8 mouse cellular contexts compared by ENCODE assay signal in the genomic region with DNA sequence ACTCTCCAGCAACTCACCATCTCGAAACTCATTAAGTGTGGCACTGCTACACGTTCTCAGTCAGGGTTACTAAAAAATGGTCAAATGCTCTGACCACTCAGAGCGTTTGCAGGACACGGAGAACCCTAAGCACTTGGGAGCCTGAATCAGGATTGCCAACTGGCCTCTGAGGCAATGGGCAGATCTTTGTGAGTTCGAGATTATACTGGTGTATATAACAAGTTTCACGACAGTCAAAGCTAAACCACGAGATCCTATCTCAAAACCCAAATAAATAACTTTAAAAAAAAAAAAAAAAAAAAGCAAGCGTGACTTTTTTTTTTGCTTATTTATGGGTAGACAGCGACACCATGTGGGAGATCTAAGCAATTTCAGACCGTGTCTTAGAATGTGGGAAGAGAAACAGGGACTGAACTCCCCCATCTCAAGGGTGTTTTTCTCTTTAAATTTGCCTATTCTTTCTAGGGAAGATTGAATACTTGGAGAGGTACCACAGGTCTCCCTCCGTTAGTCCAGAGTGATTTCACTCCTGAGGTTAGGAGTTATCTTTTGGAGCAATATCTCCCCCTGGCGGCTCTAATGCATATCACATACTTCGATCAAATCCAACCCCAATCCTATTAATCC. TPM values are rescaled to one million over a fixed set of nuclear protein-coding genes. Genes with fewer than 3 reads are reported as not detected.
DNase-seq lines count a peak whose midpoint lies in the region; ATAC-seq and TF ChIP-seq lines count a peak whose summit lies in the region.
"Had no signal": no experiment of that assay in that cellular context is flagged by ENCODE, and none has a peak within 500 bp of the region (broad histone marks: within the 10 kb centered on the region; RNA-seq: fewer than 3 reads in every experiment).

No protein-coding gene starts in this region.

- 4% methylated on average over 13 of the region's 13 CpGs for WGBS in heart, embryonic 11.5 days (ENCODE audit: insufficient replicate concordance)
- WGBS in kidney, postnatal 0 days: 3% methylated on average over 13 of the region's 13 CpGs

- TF ChIP-seq EP300 in CH12.LX (IDR thresholded peaks at IDR 0.05; ENCODE audit: low read length): no peak

- dilution Hi-C loops in CH12.LX (cut with MboI; ENCODE audit: extremely low pct_ligation_motif_present, extremely low pct_unique_long_range_greater_than_20kb, low sequenced_read_pairs): no loop called here

- H3K27ac ChIP-seq in CH12.LX (ENCODE audit: insufficient read depth, low read depth): peak overlapping the region; percentile 25; the same call in 1 of the 2 replicates
- H3K27ac ChIP-seq in heart, embryonic 11.5 days (ENCODE audit: low read depth, low read length): no peak overlapping the region
- H3K27ac ChIP-seq in kidney, postnatal 0 days: no peak overlapping the region

- no peaks in the 10 kb centered on the region for H3K9me3 ChIP-seq in CH12.LX (replicated peaks; ENCODE audit: low read length)
- H3K9me3 ChIP-seq in heart, embryonic 11.5 days (replicated peaks; ENCODE audit: control insufficient read depth, low read length): no peaks in the 10 kb centered on the region
- no peaks in the 10 kb centered on the region for H3K9me3 ChIP-seq in kidney, postnatal 0 days (replicated peaks; ENCODE audit: low read length)

- DNase-seq in 3T3-L1 (ENCODE audit: low read depth, low spot score) (peak; percentile 77), CH12.LX (ENCODE audit: extremely low read depth) (peak; percentile 59)
- peak; percentile 73 for DNase-seq in cerebellum, postnatal 14 days
- DNase-seq in kidney, postnatal 0 days (ENCODE audit: low spot score): peak; percentile 77
- DNase-seq in lung, postnatal 14 days: peak; percentile 71
- DNase-seq in retina, postnatal 1 day: peak; percentile 75

- no peak for TF ChIP-seq POLR2A in CH12.LX (IDR thresholded peaks at IDR 0.05; ENCODE audit: low read depth, low read length)

- peak overlapping the region; percentile 63 for H3K4me2 ChIP-seq in CH12.LX (ENCODE audit: insufficient read depth, low read depth, poor library complexity, severe bottlenecking)
- peak overlapping the region; percentile 98 for H3K4me2 ChIP-seq in heart, embryonic 11.5 days
- H3K4me2 ChIP-seq in kidney, postnatal 0 days (ENCODE audit: low read length): peak overlapping the region; percentile 85

- no peak for ATAC-seq in heart, embryonic 11.5 days (replicated peaks; ENCODE audit: insufficient number of reproducible peaks, low FRiP score, low TSS enrichment)
- ATAC-seq in kidney, postnatal 0 days (replicated peaks; ENCODE audit: low FRiP score, low read depth): no peak

- peak; percentile 73 to 94 for TF ChIP-seq CTCF in CH12.LX (conservative IDR thresholded peaks at IDR 0.05 in 1 of 2, IDR thresholded peaks at IDR 0.05 in 1 of 2; ENCODE audit: low read depth in 2 of 2, low read length in 2 of 2)
- TF ChIP-seq CTCF in kidney, postnatal 0 days (IDR thresholded peaks at IDR 0.05; ENCODE audit: low read depth): peak; percentile 81

- H3K4me3 ChIP-seq in CH12.LX (replicated peaks in 1 of 3; ENCODE audit: low read depth in 2 of 3, low read length in 2 of 3, poor library complexity in 1 of 3): peak overlapping the region; percentile 28 to 55 (median 41)
- H3K4me3 ChIP-seq in heart, embryonic 11.5 days (ENCODE audit: low read depth, low read length): peak overlapping the region; percentile 57
- H3K4me3 ChIP-seq in kidney, postnatal 0 days (replicated peaks; ENCODE audit: low read depth, low read length): peak overlapping the region; percentile 44

- in situ Hi-C loops in CH12.LX (cut with MboI; ENCODE audit: low pct_ligation_motif_present, low pct_unique_long_range_greater_than_20kb, low sequenced_read_pairs): loop anchor here (5.0 to 25.0 kb wide), 3 partner anchors 67 to 364 kb away; partner anchors contain the start of gene Ggt5

- H3K36me3 ChIP-seq in CH12.LX (replicated peaks in 1 of 2; ENCODE audit: control insufficient read depth in 1 of 2, insufficient read depth in 1 of 2, low read length in 1 of 2): no peaks in the 10 kb centered on the region
- no peaks in the 10 kb centered on the region for H3K36me3 ChIP-seq in heart, embryonic 11.5 days (ENCODE audit: control insufficient read depth, insufficient read depth, low read length)
- no peaks in the 10 kb centered on the region for H3K36me3 ChIP-seq in kidney, postnatal 0 days (ENCODE audit: insufficient read depth, low read length)

- H3K27me3 ChIP-seq in CH12.LX (replicated peaks): no peaks in the 10 kb centered on the region
- H3K27me3 ChIP-seq in heart, embryonic 11.5 days (ENCODE audit: control insufficient read depth, insufficient read depth, low read length): peaks cover 11% of the 10 kb centered on the region
- no peaks in the 10 kb centered on the region for H3K27me3 ChIP-seq in kidney, postnatal 0 days (ENCODE audit: insufficient read depth, low read length)

- TF ChIP-seq RAD21 in CH12.LX (IDR thresholded peaks at IDR 0.05; ENCODE audit: low read depth, low read length): peak; percentile 76

- H3K4me1 ChIP-seq in CH12.LX (ENCODE audit: control insufficient read depth in 1 of 2, insufficient read depth in 2 of 2): peaks cover 30 to 42% of the 10 kb centered on the region in 2 experiments
- no peaks in the 10 kb centered on the region for H3K4me1 ChIP-seq in heart, embryonic 11.5 days (ENCODE audit: control insufficient read depth, insufficient read depth, low read length)
- peaks cover 12% of the 10 kb centered on the region; the same call in 1 of the 2 replicates for H3K4me1 ChIP-seq in kidney, postnatal 0 days (replicated peaks; ENCODE audit: insufficient read depth, low read length)

- H3K9ac ChIP-seq in CH12.LX (ENCODE audit: insufficient read depth, low read depth): peak overlapping the region; percentile 41; the same call in 1 of the 2 replicates
- H3K9ac ChIP-seq in heart, embryonic 11.5 days (ENCODE audit: low read depth, low read length): peak overlapping the region; percentile 68
- peak overlapping the region; percentile 53; the same call in 1 of the 2 replicates for H3K9ac ChIP-seq in kidney, postnatal 0 days (ENCODE audit: low read depth, low read length)

- H3K79me2 ChIP-seq in CH12.LX (replicated peaks; ENCODE audit: control insufficient read depth, extremely low read depth, insufficient read depth, poor library complexity, severe bottlenecking): no peaks in the 10 kb centered on the region

TF ChIP-seq in CH12.LX, 34 proteins besides CTCF, POLR2A, EP300 and RAD21:
- TF ChIP-seq SMC3 (IDR thresholded peaks at IDR 0.05; ENCODE audit: low read depth, low read length) (peak; percentile 84), ZNF384 (IDR thresholded peaks at IDR 0.05; ENCODE audit: low read depth, low read length) (peak; percentile 100), MXI1 (IDR thresholded peaks at IDR 0.05; ENCODE audit: low read depth, low read length) (no peak), ZC3H11A (IDR thresholded peaks at IDR 0.05; ENCODE audit: low read depth, low read length) (peak; percentile 41; the same call in 1 of the 2 replicates), MAX (IDR thresholded peaks at IDR 0.05; ENCODE audit: low read length) (no peak), BHLHE40 (IDR thresholded peaks at IDR 0.05; ENCODE audit: low read depth, low read length) (peak; percentile 74), NELFE (IDR thresholded peaks at IDR 0.05; ENCODE audit: low read depth, low read length) (peak; percentile 40; the same call in 1 of the 2 replicates), SIN3A (IDR thresholded peaks at IDR 0.05; ENCODE audit: low read length) (peak; percentile 13; the same call in 1 of the 2 replicates), IRF4 (IDR thresholded peaks at IDR 0.05; ENCODE audit: low read depth, low read length) (no peak)

RNA-seq across cellular contexts. Expression of gene Gm5134, which starts 2.8 kb away (rescaled TPM):
- total RNA-seq in CH12.LX (2012; rRNA removed): 0.84 and 1.6 TPM in 2 replicates
- total RNA-seq in CH12.LX (2014; rRNA removed): 0.40 and 0.45 TPM in 2 replicates
- 0.34 and 1.0 TPM in 2 replicates for polyA plus RNA-seq in CH12.LX (2012; ENCODE audit: insufficient read length, low read depth)
- polyA plus RNA-seq in heart, embryonic 11.5 days (2014; fragmentation: Nextera tagmentation; extraction: Ambion mirVana): 0.18 TPM in 1 of 2 replicates, not detected in the other
- 0.16 TPM in 1 of 2 replicates, not detected in the other for polyA plus RNA-seq in kidney, postnatal 0 days (2015; fragmentation: Nextera tagmentation; extraction: Ambion mirVana)

RNA-seq across cellular contexts. Expression of gene Vpreb3, which starts 8.7 kb away (rescaled TPM):
- 35.6 and 51.5 TPM in 2 replicates for total RNA-seq in CH12.LX (2012; rRNA removed)
- 66.3 and 90.1 TPM in 2 replicates for total RNA-seq in CH12.LX (2014; rRNA removed)
- polyA plus RNA-seq in CH12.LX (2012; ENCODE audit: insufficient read length, low read depth): 104 and 135 TPM in 2 replicates
- 0.89 and 0.92 TPM in 2 replicates for polyA plus RNA-seq in heart, embryonic 11.5 days (2014; fragmentation: Nextera tagmentation; extraction: Ambion mirVana)
- polyA plus RNA-seq in kidney, postnatal 0 days (2015; fragmentation: Nextera tagmentation; extraction: Ambion mirVana): 0.78 and 0.97 TPM in 2 replicates
- total RNA-seq: layer of hippocampus, adult 18-20 months had no signal

RNA-seq across cellular contexts. Expression of gene Gm867, which starts 11.1 kb away (rescaled TPM):
- total RNA-seq in CH12.LX (2012; rRNA removed) (0.21 and 0.42 TPM in 2 replicates), CH12.LX (2014; rRNA removed) (not detected in 2 replicates)
- 2.6 and 3.5 TPM in 2 replicates for polyA plus RNA-seq in CH12.LX (2012; ENCODE audit: insufficient read length, low read depth)
- polyA plus RNA-seq in heart, embryonic 11.5 days (2014; fragmentation: Nextera tagmentation; extraction: Ambion mirVana): 2.3 and 2.8 TPM in 2 replicates
- polyA plus RNA-seq in kidney, postnatal 0 days (2015; fragmentation: Nextera tagmentation; extraction: Ambion mirVana): 0.32 and 0.39 TPM in 2 replicates

RNA-seq across cellular contexts. Expression of gene Mmp11, which starts 15.2 kb away (rescaled TPM):
- total RNA-seq in CH12.LX (2012; rRNA removed) (0.76 and 1.1 TPM in 2 replicates), CH12.LX (2014; rRNA removed) (not detected in 2 replicates)
- polyA plus RNA-seq in CH12.LX (2012; ENCODE audit: insufficient read length, low read depth): 0.56 and 0.99 TPM in 2 replicates
- 17.5 and 26.0 TPM in 2 replicates for polyA plus RNA-seq in heart, embryonic 11.5 days (2014; fragmentation: Nextera tagmentation; extraction: Ambion mirVana)
- polyA plus RNA-seq in kidney, postnatal 0 days (2015; fragmentation: Nextera tagmentation; extraction: Ambion mirVana): 39.4 and 43.2 TPM in 2 replicates

RNA-seq across cellular contexts. Expression of gene Chchd10, which starts 18.6 kb away (rescaled TPM):
- total RNA-seq in CH12.LX (2012; rRNA removed) (243 and 254 TPM in 2 replicates), CH12.LX (2014; rRNA removed) (119 and 147 TPM in 2 replicates)
- polyA plus RNA-seq in CH12.LX (2012; ENCODE audit: insufficient read length, low read depth): 412 and 540 TPM in 2 replicates
- polyA plus RNA-seq in heart, embryonic 11.5 days (2014; fragmentation: Nextera tagmentation; extraction: Ambion mirVana): 414 and 441 TPM in 2 replicates
- polyA plus RNA-seq in kidney, postnatal 0 days (2015; fragmentation: Nextera tagmentation; extraction: Ambion mirVana): 520 and 541 TPM in 2 replicates

Comparison
In these comparisons a context has a peak if more than half of its experiments do, and no peak if none do; other contexts are left out.
1. RNA of gene Vpreb3, which starts 8.7 kb away (polyA plus RNA-seq): 104 to 135 TPM in CH12.LX; 0.78 to 0.97 TPM in kidney, postnatal 0 days and 0.89 to 0.92 TPM in heart, embryonic 11.5 days; every median in the first group is over 10 times any median in the second.
2. Peak in every context shown above with its lines, with median percentiles within 50 percentile points of each other: DNase-seq, H3K4me2 ChIP-seq, H3K4me3 ChIP-seq and H3K9ac ChIP-seq.